Mouse (Mus musculus) kidney, postnatal 25 days (tissue): ENCODE data around the gene Tnnc1.
A peak's percentile ranks its signal among the peaks of the same experiment; 100 is the strongest.

Source experiments
- DNase-seq, 2 experiments: peaks; one replicate each; pipeline ENCODE4 v3.0.0; 2021; ENCODE audit warnings: mixed read lengths in 2 of 2

Tnnc1 gene

GRCm38 (mm10) chr14:31208084-31208483, at the start of gene Tnnc1:
Gene Tnnc1 (plus strand): TSS chr14:31208312.
- no peak for DNase-seq

- DNase-seq: no peak
Observed at GRCm38 (mm10) chr14:31160196-31161150, 47.6 kb upstream of the Tnnc1 start.

- DNase-seq: no peak
Observed at GRCm38 (mm10) chr14:31161191-31161590, 46.9 kb upstream of the Tnnc1 start.

GRCm38 (mm10) chr14:31161638-31162037, 46.5 kb upstream of the Tnnc1 start:
- no peak for DNase-seq

DNA sequence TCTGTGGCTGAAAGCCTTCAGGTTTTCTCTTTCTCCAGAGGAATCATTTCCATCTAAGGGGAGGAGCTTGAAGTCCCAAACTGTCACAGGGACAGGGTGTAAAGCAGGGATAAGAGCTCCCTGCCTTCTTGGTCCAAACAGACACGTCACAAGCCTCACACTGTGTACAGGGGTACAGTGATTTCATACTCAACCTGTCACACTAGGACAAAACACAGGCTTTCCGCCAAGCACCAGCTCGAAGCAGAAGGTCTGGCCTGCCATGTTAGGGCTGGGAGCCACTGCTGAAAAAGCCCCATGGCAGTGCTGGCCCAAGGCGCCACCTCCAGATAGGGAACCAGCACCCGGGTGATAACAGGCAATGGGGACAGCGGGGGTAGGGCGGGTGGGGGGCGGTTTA, 44.0 kb upstream of the Tnnc1 start:
- no peak for DNase-seq

GRCm38 (mm10) chr14:31165010-31165409, 43.1 kb upstream of the Tnnc1 start:
- peak in 1 of 2 experiments; percentile 50 for DNase-seq

GRCm38 (mm10) chr14:31165458-31165857, 42.7 kb upstream of the Tnnc1 start:
- peak in 1 of 2 experiments; percentile 33 for DNase-seq

- no peak for DNase-seq
Observed at GRCm38 (mm10) chr14:31165991-31166630, 42.0 kb upstream of the Tnnc1 start.

DNA sequence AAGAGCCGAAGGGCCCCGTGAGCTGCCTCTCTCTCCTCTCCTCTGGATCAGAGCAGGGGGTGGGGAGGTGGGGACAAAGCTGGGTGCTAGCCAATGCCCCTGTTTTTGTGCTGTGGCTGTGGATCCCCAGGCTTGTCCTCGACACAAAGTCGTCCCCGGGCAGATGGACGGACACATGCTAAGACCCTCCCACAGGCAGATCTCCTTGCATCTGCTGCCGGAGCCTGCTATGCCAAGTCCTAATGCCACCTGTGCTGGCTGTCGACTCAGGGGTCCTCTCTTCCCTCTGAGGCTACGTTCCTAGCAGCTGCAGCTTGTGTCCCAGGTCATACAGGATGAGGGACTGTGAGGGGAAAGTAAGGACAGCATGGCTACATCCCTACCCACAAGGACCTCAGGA, 41.3 kb upstream of the Tnnc1 start:
- no peak for DNase-seq

DNA sequence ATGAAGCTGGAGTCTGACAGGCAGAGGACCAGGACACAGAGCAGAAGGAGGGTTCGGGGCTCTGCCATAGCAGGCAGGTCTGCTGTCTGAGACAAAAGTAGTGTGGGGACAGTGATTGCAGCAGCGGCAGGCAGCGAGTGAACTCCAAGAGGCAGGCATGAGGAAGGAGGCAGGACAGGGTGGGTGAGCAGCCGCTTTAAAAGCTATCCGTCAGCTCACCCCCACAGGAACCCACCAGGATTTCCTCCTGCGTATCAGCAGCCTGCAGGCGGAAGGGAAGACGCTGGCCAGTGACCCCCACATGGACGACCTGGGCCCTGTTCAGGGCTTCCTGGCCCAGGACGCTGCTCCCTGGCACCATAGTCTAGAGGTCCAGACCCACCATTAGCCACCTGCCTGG, 39.7 kb upstream of the Tnnc1 start, which contains the start of gene Stab1:
Gene Stab1, minus strand, starts transcription at position 217 of the 400 bp plus-strand sequence.
- peak; percentile 55 to 84 for DNase-seq

DNA sequence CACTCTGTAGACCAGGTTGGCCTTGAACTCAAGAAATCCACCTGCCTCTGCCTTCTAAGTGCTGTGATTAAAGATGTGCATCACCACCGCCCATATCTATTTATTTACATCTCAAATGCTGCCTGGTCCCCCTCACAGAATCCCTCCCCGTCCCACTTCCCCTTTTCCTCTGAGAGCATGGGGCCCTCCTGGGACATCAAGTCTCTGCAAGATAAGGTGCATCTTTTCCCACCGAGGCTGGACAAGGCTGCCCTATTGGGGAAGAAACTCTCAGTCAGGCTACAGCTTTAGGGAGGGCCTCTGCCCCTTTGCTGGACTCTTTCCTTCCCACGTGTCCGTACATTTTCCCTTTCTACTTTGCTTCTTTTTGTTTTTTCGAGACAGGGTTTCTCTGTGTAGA, 38.6 kb upstream of the Tnnc1 start:
- no peak for DNase-seq

DNA sequence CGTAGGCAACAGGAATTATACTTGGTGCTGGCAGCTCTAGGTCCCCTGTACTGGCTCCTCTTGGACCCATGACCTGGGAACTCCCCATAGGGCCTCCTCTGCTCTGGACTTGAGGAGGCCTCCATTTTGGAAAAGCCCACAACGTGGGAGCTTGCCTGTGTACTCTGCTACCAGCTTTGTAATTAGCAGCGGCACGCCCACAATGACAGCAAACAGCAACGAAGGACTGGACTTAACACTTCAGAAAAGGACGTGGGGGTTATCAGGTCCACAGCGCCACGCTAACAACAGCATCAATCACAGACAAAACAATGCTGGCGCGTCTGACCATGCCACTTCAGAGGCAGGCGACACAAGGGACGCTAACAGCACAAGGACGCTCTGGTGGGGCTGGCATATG, 37.1 kb upstream of the Tnnc1 start:
- no peak for DNase-seq

DNA sequence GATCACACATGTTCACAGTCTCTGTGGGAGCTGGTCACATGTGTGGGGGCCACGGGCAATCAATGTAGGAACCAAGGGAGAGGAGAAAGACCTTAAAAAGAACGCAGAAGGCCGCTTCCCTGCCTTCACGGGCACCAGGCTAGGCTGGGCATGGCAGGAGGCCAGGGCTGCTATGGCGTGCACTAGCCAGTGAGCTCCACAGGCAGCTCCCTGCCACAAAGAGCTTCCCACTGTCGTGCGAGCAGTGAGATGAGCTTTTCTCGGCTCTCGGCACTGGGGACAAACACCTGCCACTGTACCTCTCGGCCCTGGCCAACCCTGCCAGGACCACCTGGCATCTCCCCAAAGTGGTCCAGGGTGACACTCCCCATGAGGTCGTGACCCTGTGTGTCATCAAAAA, 36.7 kb upstream of the Tnnc1 start:
- no peak for DNase-seq

- no peak for DNase-seq
Observed at GRCm38 (mm10) chr14:31171821-31172220, 36.3 kb upstream of the Tnnc1 start.

GRCm38 (mm10) chr14:31172781-31173455, 35.2 kb upstream of the Tnnc1 start:
- peak; percentile 58 to 74 for DNase-seq

DNA sequence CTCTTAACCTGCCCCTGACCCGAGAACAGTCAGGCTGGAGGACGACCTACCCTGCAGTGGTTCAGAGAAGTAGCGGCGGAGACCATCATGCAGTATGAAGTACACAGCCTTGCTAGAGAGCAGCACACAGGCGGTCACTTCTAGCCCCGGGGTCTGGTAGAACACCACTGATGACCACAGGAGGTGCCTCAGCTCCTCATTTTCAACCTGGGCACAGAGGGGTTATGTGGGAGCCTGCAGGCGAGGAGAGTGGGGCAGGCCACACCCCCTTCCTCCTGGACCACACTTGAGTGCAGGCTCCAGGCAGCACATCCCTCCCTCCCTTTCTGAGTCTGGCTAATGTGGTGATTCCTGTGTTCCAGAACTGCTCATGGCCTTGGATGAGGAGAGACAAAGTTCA, 34.6 kb upstream of the Tnnc1 start:
- DNase-seq: no peak

DNA sequence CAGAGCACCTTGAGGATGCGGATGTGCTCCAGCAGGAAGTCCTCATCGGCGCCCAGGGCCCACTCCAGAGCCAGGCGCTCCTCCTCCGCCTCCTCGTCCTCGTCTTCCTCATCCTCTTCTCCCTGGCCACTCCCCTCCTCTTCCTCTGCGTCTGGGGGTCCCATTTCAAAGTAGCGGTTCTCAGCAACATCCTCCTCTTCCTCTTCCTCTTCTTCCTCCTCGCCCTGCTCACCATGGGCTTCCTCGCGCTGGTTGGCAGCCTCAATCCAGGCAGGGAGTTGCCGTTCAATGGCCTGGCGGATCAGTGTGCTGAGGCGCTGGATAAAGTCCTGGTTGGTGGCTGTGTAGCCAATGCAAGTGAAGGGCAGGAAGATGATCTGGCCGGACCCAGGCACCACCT, 30.8 kb upstream of the Tnnc1 start:
- no peak for DNase-seq

DNA sequence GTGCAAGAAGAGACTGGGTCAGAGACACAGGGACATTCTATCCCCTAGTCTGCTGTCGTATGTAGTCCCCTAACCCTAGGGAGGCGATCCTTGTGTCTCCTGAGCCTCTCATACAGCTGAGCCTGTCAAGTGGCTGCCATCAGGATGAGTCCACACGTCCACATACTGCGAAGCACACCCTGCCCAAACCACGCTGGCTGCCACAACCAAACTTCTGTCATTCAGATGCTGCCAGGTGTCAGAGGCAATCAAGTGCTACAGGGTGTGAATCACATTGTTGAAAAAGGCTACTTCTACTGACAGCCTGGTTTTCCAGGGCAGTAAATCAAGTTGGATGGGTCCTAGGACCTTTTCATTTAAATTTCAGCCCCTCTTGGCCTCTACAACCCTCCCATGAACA, 30.4 kb upstream of the Tnnc1 start:
- no peak for DNase-seq

DNA sequence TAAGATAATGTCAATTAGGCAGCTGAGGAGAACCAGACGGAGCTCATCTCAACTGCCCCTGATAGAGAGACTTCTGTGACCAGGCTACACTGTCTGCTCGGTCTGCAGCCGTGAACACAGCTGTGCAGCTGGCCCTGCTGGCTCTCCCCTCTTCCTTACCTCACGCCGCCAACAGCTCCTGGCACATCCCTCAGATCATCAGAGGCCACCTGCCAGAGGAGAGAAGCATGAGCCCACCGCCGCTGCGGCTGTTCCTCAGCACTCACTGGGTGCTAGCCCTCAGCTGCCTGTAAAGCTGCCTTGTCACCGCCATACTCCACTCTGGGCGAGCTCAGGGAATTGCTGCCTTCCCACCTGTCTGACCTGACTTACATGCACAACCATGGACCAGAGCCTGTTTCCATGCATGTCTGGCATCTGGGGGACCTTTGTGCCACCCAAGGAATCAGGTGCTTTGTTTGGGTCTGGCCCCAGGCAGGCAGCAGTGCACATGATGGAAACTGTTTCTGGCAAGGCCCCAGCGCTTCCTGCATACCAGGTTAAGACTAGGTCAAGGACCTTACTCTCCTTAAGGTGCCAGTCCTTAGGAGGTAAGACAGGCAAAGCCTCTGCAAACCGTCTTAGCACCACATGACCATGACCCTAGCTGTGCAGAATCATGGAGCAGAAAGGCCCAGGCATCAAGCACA, 28.3 kb upstream of the Tnnc1 start:
- peak; percentile 85 to 91 for DNase-seq

DNA sequence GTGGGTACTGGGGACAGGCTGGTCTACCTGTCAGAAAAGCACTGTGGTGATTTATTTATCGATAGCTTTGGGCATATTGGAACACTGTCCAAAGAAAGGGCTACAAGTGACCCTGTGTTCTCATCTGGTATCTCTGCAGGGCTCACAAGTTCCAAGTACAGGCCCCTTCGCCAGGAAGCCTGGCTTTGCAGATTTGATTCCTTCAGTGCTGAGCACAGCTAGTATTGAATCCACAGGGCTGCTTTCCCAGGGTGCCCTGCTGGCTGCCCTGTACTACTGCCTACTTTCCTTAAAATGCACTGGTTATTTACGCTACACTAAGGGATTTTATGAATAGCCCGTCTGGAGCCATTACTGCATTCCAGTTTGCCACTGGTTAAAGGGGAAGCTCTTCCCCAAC, 26.6 kb upstream of the Tnnc1 start:
- no peak for DNase-seq

DNA sequence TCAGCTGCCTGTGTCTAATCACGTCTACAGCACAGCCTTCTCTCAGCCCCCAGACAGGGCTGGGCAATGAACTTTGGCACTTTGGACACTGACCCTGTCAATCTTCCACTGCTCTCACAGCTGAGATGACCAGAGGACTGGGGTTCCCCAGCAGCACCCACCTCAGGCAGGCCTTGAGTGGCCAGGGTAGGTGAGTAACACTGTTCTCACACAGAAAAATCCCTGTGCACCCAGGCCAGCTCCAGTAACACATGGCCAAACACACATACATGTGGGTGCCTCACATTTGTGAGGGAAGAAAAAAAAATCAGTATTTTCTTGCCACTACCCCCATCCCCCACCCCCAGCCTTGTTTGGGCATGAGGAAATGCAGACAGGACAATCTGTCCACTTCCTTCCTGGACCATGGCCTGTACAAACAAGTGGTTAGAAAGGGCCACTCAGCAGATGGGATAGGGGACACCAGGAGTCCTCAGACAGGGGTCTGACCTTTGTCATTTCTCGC, 25.3 kb upstream of the Tnnc1 start:
- peak; percentile 68 to 88 for DNase-seq

DNA sequence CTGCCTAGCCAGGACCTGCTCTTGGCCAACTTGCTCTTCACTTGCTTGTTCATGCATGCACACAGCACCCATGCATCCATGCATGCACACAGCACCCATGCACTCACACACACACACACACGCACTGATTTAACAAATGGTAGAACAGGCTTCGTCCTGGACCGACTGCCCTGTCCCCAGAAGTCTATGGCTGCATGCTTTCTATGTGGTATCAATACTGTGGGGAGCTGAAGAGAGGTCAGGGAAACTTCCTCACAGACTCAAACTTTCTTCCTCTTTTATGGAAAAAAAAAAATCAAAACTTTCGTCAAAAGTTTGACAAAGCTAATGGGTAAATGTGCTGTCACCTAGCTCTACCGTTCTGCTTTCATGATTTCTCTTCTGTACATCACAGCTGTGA, 24.6 kb upstream of the Tnnc1 start:
- no peak for DNase-seq

GRCm38 (mm10) chr14:31184195-31184594, 23.9 kb upstream of the Tnnc1 start:
- no peak for DNase-seq
